Mouse (Mus musculus) lung, postnatal 36 days (tissue): ENCODE measurements around the gene Etv5.
A peak's percentile ranks its signal among the peaks of the same experiment; 100 is the strongest.

ENCODE experiments used
- DNase-seq: peaks from one replicate; pipeline ENCODE4 v3.0.0; 2022; ENCODE audit warnings: mixed read lengths

The Etv5 gene

GRCm38 (mm10) chr16:22439499-22440177 lies at the start of gene Etv5:
Gene Etv5 (minus strand): TSS chr16:22439719.
- DNase-seq: peak; percentile 99

GRCm38 (mm10) chr16:22483900-22484299 lies 44.4 kb upstream of the Etv5 start:
- no peak for DNase-seq

- DNase-seq: no peak
Observed at GRCm38 (mm10) chr16:22479322-22479721, 39.8 kb upstream of the Etv5 start.

GRCm38 (mm10) chr16:22471728-22472127 lies 32.2 kb upstream of the Etv5 start:
- no peak for DNase-seq

GRCm38 (mm10) chr16:22469385-22469784 lies 29.9 kb upstream of the Etv5 start:
- no peak for DNase-seq

- no peak for DNase-seq
Observed at GRCm38 (mm10) chr16:22467111-22467510, 27.6 kb upstream of the Etv5 start.

- DNase-seq: peak; percentile 19
Observed at GRCm38 (mm10) chr16:22466381-22466780, 26.9 kb upstream of the Etv5 start.

GRCm38 (mm10) chr16:22462220-22462619 lies 22.7 kb upstream of the Etv5 start:
- no peak for DNase-seq

- DNase-seq: no peak
Observed at GRCm38 (mm10) chr16:22461728-22462127, 22.2 kb upstream of the Etv5 start.

GRCm38 (mm10) chr16:22460960-22461359 lies 21.4 kb upstream of the Etv5 start:
- no peak for DNase-seq

GRCm38 (mm10) chr16:22452082-22452481 lies 12.6 kb upstream of the Etv5 start:
- DNase-seq: peak; percentile 79

GRCm38 (mm10) chr16:22448093-22448492 lies 8.6 kb upstream of the Etv5 start:
- no peak for DNase-seq

- no peak for DNase-seq
Observed at GRCm38 (mm10) chr16:22444786-22445185, 5.3 kb upstream of the Etv5 start.

GRCm38 (mm10) chr16:22442202-22442601 lies 2.7 kb upstream of the Etv5 start:
- DNase-seq: no peak

- peak; percentile 72 for DNase-seq
Observed at GRCm38 (mm10) chr16:22441317-22441716, 1.8 kb upstream of the Etv5 start.

GRCm38 (mm10) chr16:22440269-22440668 lies 750 bp upstream of the Etv5 start:
- DNase-seq: peak; percentile 58

- DNase-seq: peak; percentile 73
Observed at GRCm38 (mm10) chr16:22438441-22439373, 812 bp downstream of the Etv5 start.

GRCm38 (mm10) chr16:22436106-22436505 lies 3.4 kb downstream of the Etv5 start:
- DNase-seq: peak; percentile 49

- peak; percentile 65 for DNase-seq
Observed at GRCm38 (mm10) chr16:22434530-22434929, 5.0 kb downstream of the Etv5 start.

GRCm38 (mm10) chr16:22433944-22434343 lies 5.6 kb downstream of the Etv5 start:
- no peak for DNase-seq

- DNase-seq: no peak
Observed at GRCm38 (mm10) chr16:22431773-22432172, 7.7 kb downstream of the Etv5 start.

GRCm38 (mm10) chr16:22431335-22431734 lies 8.2 kb downstream of the Etv5 start:
- no peak for DNase-seq

- no peak for DNase-seq
Observed at GRCm38 (mm10) chr16:22430211-22430951, 9.1 kb downstream of the Etv5 start.
